Mouse (Mus musculus): Measurements from ENCODE around the gene Tapbp.
A peak's percentile ranks its signal among the peaks of the same experiment; 100 is the strongest.

Tapbp gene

GRCm38 (mm10) chr17:33968927-33969326, 53.2 kb downstream of the Tapbp start:
- DNase-seq (ENCODE audit: low read depth): peak; percentile 88

- peak; percentile 53 for DNase-seq (ENCODE audit: low read depth)
Measured at GRCm38 (mm10) chr17:33969394-33969793, 53.7 kb downstream of the Tapbp start.

- no peak for DNase-seq (ENCODE audit: low read depth)
Measured at GRCm38 (mm10) chr17:33972691-33973090, 57.0 kb downstream of the Tapbp start.

- no peak for DNase-seq (ENCODE audit: low read depth)
Measured at GRCm38 (mm10) chr17:33973572-33973971, 57.9 kb downstream of the Tapbp start.

GRCm38 (mm10) chr17:33977861-33978557, 62.3 kb downstream of the Tapbp start:
- no peak for DNase-seq (ENCODE audit: low read depth)

- peak; percentile 86 for DNase-seq (ENCODE audit: low read depth)
Measured at GRCm38 (mm10) chr17:33978631-33979031, 62.9 kb downstream of the Tapbp start.

Measured in naive thymus-derived CD4-positive, alpha-beta T cell, adult 2 months (primary cell).